Mouse (Mus musculus) MEL (cell line): ENCODE measurements around the gene Cd274.

Source experiments
- CTCF ChIP-seq, 3 experiments: IDR thresholded peaks in 2 of 3; conservative IDR thresholded peaks in 1 of 3; 2 replicates each; pipeline ENCODE4 v1.5.1; 2011 to 2012; ENCODE audit warnings: low read length in 3 of 3, low read depth in 2 of 3, mild to moderate bottlenecking in 2 of 3, improper control_type of control experiment in 1 of 3, inconsistent platforms in 1 of 3, mixed read lengths in 1 of 3, moderate library complexity in 1 of 3; ENCODE audit not compliant: control insufficient read depth in 1 of 3, insufficient read depth in 1 of 3, poor library complexity in 1 of 3, severe bottlenecking in 1 of 3
- MAFK ChIP-seq: IDR thresholded peaks from 2 replicates; pipeline ENCODE4 v1.6.1; 2011; ENCODE audit warnings: low read depth, mild to moderate bottlenecking, low read length, improper control_type of control experiment, borderline replicate concordance
- MAX ChIP-seq: IDR thresholded peaks from 2 replicates; pipeline ENCODE4 v1.6.1; 2011; ENCODE audit warnings: low read length, improper control_type of control experiment
- MXI1 ChIP-seq: IDR thresholded peaks from 2 replicates; pipeline ENCODE4 v1.6.1; 2011; ENCODE audit warnings: mild to moderate bottlenecking, low read depth, low read length, improper control_type of control experiment
- MYC ChIP-seq: IDR thresholded peaks from 2 replicates; pipeline ENCODE4 v1.6.1; 2011; ENCODE audit warnings: low read depth, mild to moderate bottlenecking, low read length, improper control_type of control experiment, moderate library complexity
- POLR2A ChIP-seq, 2 experiments: IDR thresholded peaks; 2 replicates each; pipeline ENCODE4 v1.6.1; 2011 to 2012; ENCODE audit warnings: low read length in 2 of 2, mild to moderate bottlenecking in 2 of 2, control low read depth in 1 of 2, improper control_type of control experiment in 1 of 2, low read depth in 1 of 2, moderate library complexity in 1 of 2; ENCODE audit not compliant: control insufficient read depth in 1 of 2, insufficient read depth in 1 of 2, poor library complexity in 1 of 2
- POLR2AphosphoS2 ChIP-seq: IDR thresholded peaks from 2 replicates; pipeline ENCODE4 v1.6.1; 2011; ENCODE audit warnings: low read length, improper control_type of control experiment

GRCm38 (mm10) chr19:29399786-29400185 lies 32.5 kb downstream of the Cd274 start:
- no peak for TF ChIP-seq POLR2A (IDR thresholded peaks at IDR 0.05; ENCODE audit: control insufficient read depth in 1 of 2, insufficient read depth in 1 of 2, low read depth in 1 of 2, low read length in 2 of 2, poor library complexity in 1 of 2)
- TF ChIP-seq CTCF (IDR thresholded peaks at IDR 0.05 in 2 of 3, conservative IDR thresholded peaks at IDR 0.05 in 1 of 3; ENCODE audit: control insufficient read depth in 1 of 3, insufficient read depth in 1 of 3, low read depth in 2 of 3, low read length in 3 of 3, poor library complexity in 1 of 3, severe bottlenecking in 1 of 3) = no peak
- no peak for TF ChIP-seq MAFK
- TF ChIP-seq MYC = no peak
- TF ChIP-seq MXI1 = no peak
- TF ChIP-seq POLR2AphosphoS2 = no peak
- peak; percentile 56; the same call in 1 of the 2 replicates for TF ChIP-seq MAX
